Mouse (Mus musculus): ENCODE measurements at regions not wholly inside any gene's neighbourhood (a gene's known extent, or its start where the extent isn't known, plus 50 kb on each side); places are given as distances from the start of the nearest gene placed in this dataset.

- no peak for TF ChIP-seq CTCF (IDR thresholded peaks at IDR 0.05; ENCODE audit: low read depth)
- no peak for TF ChIP-seq EP300 (optimal IDR thresholded peaks at IDR 0.05)
These were observed 159.1 kb downstream of the Klf5 start for GRCm38 (mm10) chr14:99457573-99457972.
